Mouse (Mus musculus): ENCODE data around the gene Lin7b.

DNA sequence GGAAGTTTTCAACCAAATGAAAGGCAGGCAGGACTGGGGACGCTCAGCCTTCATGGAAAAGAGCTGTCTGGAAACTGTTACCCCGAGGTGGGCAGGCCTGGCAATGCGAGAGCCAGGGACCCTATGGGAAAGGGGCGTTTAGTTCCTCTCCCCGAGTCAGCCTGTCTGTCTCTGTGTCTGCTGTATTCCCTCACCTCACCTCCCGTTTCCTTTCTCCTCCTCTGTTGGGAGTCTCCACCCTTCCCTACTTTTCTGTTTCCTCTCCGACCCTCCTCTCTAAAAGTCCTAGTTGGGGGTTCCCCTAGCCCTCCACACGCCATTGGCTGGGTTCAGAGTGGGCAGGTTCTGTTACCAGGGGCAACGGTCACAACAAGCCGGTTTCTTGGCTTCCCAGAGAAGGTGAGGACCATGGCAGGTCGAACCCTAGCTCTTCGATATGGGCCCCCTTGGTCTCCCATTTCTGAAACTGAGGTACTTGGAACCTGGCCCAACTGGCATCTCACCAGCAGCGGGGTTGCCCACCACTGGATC, 47.6 kb upstream of the Lin7b start:
- TF ChIP-seq POLR2A (IDR thresholded peaks at IDR 0.05; ENCODE audit: borderline replicate concordance, insufficient read depth, low read length): no peak
- no peak for TF ChIP-seq CTCF (IDR thresholded peaks at IDR 0.05; ENCODE audit: borderline replicate concordance, insufficient read depth, low read depth, low read length)
